Mouse (Mus musculus) c-Kit-positive CD71-negative TER-119-negative erythroid progenitor cells, embryonic 14.5 days (primary cell): ENCODE results near the gene Slc51b.

ENCODE experiments used
- DNase-seq: peaks from one replicate; pipeline ENCODE4 v3.0.0-alpha.2; 2013; ENCODE audit warnings: low read depth

The Slc51b gene

DNA sequence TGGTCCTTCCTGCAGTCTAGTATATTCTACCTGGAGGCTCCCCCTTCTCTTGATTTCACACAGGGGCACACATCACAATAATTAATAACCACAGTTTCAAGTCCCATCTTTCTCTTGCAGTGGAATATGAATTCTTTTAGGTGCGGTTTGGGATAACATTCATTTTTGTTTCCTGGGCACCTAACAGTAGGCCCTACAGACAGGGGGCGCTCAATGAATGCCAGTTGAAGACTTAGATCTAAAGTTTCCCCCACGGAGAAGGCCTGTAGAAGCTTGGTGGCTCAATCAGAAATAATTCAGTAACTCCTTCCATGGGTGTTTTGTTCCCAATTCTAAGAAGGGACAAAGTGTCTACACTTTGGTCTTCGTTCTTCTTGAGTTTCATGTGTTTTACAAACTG is 50.3 kb downstream of the Slc51b start:
- DNase-seq: peak; percentile 30

DNA sequence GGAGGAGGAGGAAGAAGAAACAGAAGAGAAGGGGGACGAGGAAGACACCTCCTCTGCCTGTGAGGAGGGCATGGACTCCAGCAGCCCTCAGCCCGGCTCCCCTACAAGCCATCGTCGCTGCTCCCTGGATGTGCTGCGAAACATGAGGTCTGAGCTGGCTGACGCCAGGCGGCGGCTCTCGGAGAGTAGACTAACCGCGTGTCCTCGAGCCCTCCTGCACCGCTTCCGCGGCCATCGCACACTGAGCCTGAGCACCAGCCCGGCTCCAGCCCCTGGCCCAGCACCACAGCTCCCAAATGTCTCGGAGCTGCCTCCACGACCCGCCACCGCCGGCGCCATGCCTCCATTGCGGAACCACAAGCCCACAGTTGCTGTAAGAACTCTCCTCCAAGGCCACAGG is 51.0 kb downstream of the Slc51b start:
- no peak for DNase-seq

DNA sequence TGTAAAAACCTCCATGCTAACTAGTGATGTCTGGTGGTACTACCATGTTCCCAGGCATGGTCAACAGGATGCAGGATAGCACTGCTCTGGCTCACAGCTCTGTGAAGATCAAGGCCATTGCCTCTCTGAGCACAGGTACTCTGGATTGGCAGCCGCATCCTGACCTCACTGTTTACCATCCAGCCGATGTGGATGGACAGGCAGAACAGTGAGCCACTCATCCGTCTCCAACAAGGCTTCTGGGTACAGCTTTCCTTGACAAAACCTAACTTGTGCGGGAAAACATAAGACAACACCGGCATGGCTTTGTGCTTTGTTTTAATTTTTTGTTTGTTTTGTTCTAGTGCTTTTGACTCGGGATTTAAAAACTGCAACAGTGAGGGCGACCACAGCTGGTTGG is 57.0 kb downstream of the Slc51b start:
- DNase-seq: no peak

DNA sequence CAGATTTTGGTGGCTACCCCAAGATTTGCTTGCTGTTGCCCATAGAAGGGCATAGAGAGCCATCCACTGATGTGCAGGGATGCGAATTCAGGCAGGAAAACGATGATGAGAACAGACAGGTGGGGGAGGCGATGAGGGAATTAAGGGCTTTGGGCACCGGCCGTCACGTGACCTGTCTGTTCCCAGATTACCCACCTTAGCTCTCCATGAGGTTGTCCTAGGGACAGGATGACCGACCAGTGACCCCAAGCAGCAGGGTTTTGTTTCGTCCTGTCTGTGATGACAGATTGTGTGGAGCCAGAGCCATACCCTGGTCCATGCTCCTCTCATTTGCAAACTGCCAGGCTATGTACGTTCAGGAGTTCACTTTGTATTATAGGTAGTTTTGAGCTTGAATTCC is 59.1 kb downstream of the Slc51b start:
- no peak for DNase-seq
